Mouse (Mus musculus) liver, adult 2 months (tissue): ENCODE results near the gene Psg29. TPM values are rescaled to one million over a fixed set of nuclear protein-coding genes. Genes with fewer than 3 reads are reported as not detected.

Source experiments
- DNase-seq: peaks from one replicate; pipeline ENCODE4 v3.0.0-alpha.2; 2011; ENCODE audit warnings: low read depth, low spot score; ENCODE audit errors: extremely low read depth
- H3K27ac ChIP-seq: fragments of 200-500 bp; replicated peaks from 2 replicates; pipeline ENCODE4 v1.5.1; 2012; ENCODE audit warnings: low read depth, mild to moderate bottlenecking, control low read depth, inconsistent platforms, low read length; ENCODE audit not compliant: insufficient read depth
- H3K27me3 ChIP-seq: fragments of 200-500 bp; 2 replicates; pipeline ENCODE4 v1.6.1; 2012; ENCODE audit warnings: mild to moderate bottlenecking, moderate library complexity, low read length, inconsistent platforms; ENCODE audit not compliant: control insufficient read depth, insufficient read depth
- H3K36me3 ChIP-seq: fragments of 200-500 bp; 2 replicates; pipeline ENCODE4 v1.6.1; 2012; ENCODE audit warnings: low read length, inconsistent platforms; ENCODE audit not compliant: control insufficient read depth, insufficient read depth
- H3K4me1 ChIP-seq: fragments of 200-500 bp; 2 replicates; pipeline ENCODE4 v1.6.1; 2011; ENCODE audit warnings: low read length; ENCODE audit not compliant: control insufficient read depth, insufficient read depth
- H3K4me3 ChIP-seq: fragments of 200-500 bp; 2 replicates; pipeline ENCODE4 v1.5.1; 2011; ENCODE audit warnings: low read depth, mild to moderate bottlenecking, control low read depth, low read length, moderate library complexity; ENCODE audit not compliant: insufficient read depth
- H3K79me2 ChIP-seq: fragments of 200-500 bp; 2 replicates; pipeline ENCODE4 v1.6.1; 2012; ENCODE audit warnings: inconsistent platforms, mild to moderate bottlenecking, low read length, moderate library complexity; ENCODE audit not compliant: control insufficient read depth, insufficient read depth
- H3K9ac ChIP-seq: fragments of 200-500 bp; 2 replicates; pipeline ENCODE4 v1.6.1; 2012; ENCODE audit warnings: low read depth, mild to moderate bottlenecking, control low read depth, inconsistent platforms, low read length
- CTCF ChIP-seq: fragments of 200-500 bp; IDR thresholded peaks from 2 replicates; pipeline ENCODE4 v1.5.1; 2011; ENCODE audit warnings: low read depth, low read length, control low read depth
- POLR2A ChIP-seq: fragments of 200-500 bp; IDR thresholded peaks from 2 replicates; pipeline ENCODE4 v1.6.1; 2011; ENCODE audit warnings: low read length, control low read depth; ENCODE audit not compliant: insufficient read depth; ENCODE audit errors: extremely low read depth
- WGBS: fragments of 180-500 bp; shearing (Covaris S2); methylation state at CpG from one replicate; pipeline ENCODE4 v1.1.7; 2018; 5-methylcytosine and 5-hydroxymethylcytosine counted together
- polyA plus RNA-seq: library from polyadenylated mRNA; depleted of rRNA; stranded (reverse); fragments of >200 nt; gene quantifications from 2 replicates; pipeline ENCODE4 v1.2.3, GENCODE M21; 2012; rRNA removed
- total RNA-seq: library from RNA; depleted of rRNA; stranded (reverse); fragments of >200 nt; gene quantifications from 2 replicates; pipeline ENCODE4 v1.2.3, GENCODE M21; 2014; rRNA removed

Psg29 gene
- total and polyA plus RNA-seq, 2 experiments, result not detected

- H3K27ac ChIP-seq, result no peak overlapping the region
- no peak overlapping the region for H3K9ac ChIP-seq
- no peaks in the 10 kb centered on the region for H3K79me2 ChIP-seq
- no peaks in the 10 kb centered on the region for H3K36me3 ChIP-seq
- no peaks in the 10 kb centered on the region for H3K4me1 ChIP-seq
- 59% methylated on average over 3 of the region's 3 CpGs for WGBS
- no peaks in the 10 kb centered on the region for H3K27me3 ChIP-seq
- DNase-seq, result no peak
- no peak overlapping the region for H3K4me3 ChIP-seq
- TF ChIP-seq CTCF, result no peak
- TF ChIP-seq POLR2A, result no peak
Observed at GRCm38 (mm10) chr7:17205530-17206184, 2.4 kb downstream of the Psg29 start.

Other genes with a start within 250 kb of the Psg29 start
- not detected in 2 replicates for gene Pnmal1, start 243.8 kb upstream of the Psg29 start, total RNA-seq
- not detected in 2 replicates for gene Pnmal1, start 243.8 kb upstream of the Psg29 start, polyA plus RNA-seq
- 0.07 TPM in 1 of 2 replicates, not detected in the other for gene Gm42372, start 220.4 kb upstream of the Psg29 start, total RNA-seq
- not detected in 2 replicates for gene Gm42372, start 220.4 kb upstream of the Psg29 start, polyA plus RNA-seq
- 0.40 and 0.46 TPM in 2 replicates for gene Ccdc8, start 210.8 kb upstream of the Psg29 start, total RNA-seq
- gene Ccdc8, start 210.8 kb upstream of the Psg29 start, polyA plus RNA-seq, result 0.21 and 0.35 TPM in 2 replicates
- gene Ppp5c, start 175.6 kb upstream of the Psg29 start, total RNA-seq, result 24.2 and 39.9 TPM in 2 replicates
- 93.2 and 112 TPM in 2 replicates for gene Ppp5c, start 175.6 kb upstream of the Psg29 start, polyA plus RNA-seq
- gene Hif3a, start 141.1 kb upstream of the Psg29 start, total RNA-seq, result 0.07 and 0.09 TPM in 2 replicates
- gene Hif3a, start 141.1 kb upstream of the Psg29 start, polyA plus RNA-seq, result 0.01 and 0.05 TPM in 2 replicates
- not detected in 2 replicates for gene Psg16, start 129.4 kb upstream of the Psg29 start, total RNA-seq
- gene Psg16, start 129.4 kb upstream of the Psg29 start, polyA plus RNA-seq, result not detected in 2 replicates
- not detected in 2 replicates for gene Ceacam3, start 53.2 kb upstream of the Psg29 start, total RNA-seq
- not detected in 2 replicates for gene Ceacam3, start 53.2 kb upstream of the Psg29 start, polyA plus RNA-seq